Mouse (Mus musculus): ENCODE data around the gene Ssr1. TPM values are rescaled to one million over a fixed set of nuclear protein-coding genes. Genes with fewer than 3 reads are reported as not detected.

The Ssr1 gene
- polyA plus RNA-seq, 1 experiment from 2014 or later, result 79.5 TPM

DNA sequence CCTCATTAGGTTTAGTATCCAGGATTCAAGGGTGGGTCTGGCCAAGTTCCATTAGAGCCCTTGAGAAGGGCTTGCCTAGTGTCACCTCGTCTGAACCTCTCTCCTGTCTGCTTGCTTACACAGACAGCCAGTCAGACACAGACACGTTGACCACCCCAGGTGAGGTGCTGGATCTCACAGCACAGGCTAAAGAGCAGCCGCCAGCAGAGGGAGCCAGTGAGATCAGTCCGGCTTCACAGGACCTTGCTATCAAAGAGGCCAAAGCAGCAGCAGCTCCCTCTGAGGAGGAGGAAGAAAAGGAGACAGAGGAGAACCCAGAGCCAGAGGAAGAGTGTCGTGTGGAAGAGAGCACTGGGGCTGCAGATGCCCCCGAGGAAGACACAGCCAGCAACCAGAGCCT is 47.3 kb downstream of the Ssr1 start:
- peak; percentile 54 for DNase-seq (ENCODE audit: low spot score)

DNA sequence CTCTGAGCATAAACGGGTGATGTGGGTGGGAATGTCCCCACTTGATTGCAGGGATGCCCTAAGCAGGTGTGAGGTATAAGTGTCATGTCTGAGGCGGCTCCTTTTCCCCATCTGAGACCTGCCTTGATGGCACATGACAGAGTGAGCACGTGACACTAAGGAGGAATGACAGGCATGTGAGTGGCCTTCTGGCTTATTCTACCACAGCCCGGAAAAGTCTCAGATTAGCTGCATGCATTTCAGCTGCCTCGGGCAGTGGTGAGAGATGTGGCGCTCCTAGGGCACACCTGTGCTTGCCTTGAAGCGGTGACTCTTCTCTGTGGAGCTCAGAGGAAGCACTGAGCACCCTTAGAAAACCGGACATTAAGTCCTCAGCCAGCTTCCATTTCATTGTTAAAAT is 48.6 kb downstream of the Ssr1 start:
- no peak for DNase-seq (ENCODE audit: low spot score)

DNA sequence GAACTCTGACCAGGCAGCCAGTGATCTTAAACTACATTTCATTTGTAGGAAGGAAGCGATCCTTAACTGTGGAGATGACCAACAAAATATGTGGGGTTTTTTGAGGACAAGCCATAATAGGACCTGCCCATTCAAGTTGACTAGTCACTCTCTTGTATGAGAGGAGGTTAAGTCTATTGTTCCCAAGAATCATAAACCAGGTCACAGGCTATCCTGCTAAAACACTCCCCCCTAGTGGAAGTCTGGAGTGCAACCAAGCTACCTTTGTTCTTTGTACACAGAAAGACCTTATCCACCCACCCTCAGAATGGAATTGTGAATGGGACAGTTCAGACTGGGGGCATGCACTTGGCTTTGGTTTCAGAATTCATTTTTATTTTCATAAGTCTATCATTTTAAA is 49.7 kb downstream of the Ssr1 start:
- DNase-seq (ENCODE audit: low spot score), result peak; percentile 78

DNA sequence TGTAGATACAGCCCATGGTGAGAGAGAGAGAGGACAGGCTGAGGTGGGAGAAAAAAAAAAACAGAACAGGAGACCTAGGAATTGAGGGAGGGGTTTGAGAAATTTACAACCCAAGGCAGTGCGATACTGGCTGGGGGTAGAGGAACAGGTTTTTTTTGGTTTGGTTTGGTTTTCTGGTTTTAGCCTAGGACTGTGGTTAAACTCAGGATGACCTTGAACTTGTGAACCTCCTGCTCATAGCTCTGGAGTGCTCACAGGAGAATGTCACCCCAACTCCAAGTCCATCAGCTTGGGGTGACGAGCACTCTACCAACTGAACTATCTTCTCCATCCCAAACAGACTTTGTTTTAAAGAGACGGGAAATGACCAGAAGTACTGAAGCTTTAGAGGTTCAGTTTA is 50.6 kb downstream of the Ssr1 start:
- no peak for DNase-seq (ENCODE audit: low spot score)

DNA sequence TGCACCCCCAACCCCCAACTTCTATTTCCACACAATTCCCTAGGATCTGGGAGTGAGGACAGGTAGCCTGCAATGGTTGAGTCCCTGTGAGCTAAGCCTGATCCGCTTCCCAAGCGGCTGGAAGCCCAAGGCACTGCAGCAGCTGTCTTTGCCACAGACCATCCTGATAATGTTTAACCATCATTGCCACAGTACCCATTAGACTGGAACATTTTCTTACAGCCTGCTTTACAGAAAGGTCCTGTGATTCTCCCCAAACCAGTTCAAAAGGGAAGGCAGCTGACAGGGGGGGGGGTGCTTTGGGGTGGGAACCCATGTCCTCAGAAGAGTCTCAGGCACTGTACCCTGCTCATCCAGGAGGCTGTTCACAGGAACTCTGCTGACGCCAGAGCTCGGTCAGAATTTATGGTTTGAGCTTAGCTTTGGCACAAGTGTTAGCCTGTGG is 51.1 kb downstream of the Ssr1 start:
- no peak for DNase-seq (ENCODE audit: low spot score)

DNA sequence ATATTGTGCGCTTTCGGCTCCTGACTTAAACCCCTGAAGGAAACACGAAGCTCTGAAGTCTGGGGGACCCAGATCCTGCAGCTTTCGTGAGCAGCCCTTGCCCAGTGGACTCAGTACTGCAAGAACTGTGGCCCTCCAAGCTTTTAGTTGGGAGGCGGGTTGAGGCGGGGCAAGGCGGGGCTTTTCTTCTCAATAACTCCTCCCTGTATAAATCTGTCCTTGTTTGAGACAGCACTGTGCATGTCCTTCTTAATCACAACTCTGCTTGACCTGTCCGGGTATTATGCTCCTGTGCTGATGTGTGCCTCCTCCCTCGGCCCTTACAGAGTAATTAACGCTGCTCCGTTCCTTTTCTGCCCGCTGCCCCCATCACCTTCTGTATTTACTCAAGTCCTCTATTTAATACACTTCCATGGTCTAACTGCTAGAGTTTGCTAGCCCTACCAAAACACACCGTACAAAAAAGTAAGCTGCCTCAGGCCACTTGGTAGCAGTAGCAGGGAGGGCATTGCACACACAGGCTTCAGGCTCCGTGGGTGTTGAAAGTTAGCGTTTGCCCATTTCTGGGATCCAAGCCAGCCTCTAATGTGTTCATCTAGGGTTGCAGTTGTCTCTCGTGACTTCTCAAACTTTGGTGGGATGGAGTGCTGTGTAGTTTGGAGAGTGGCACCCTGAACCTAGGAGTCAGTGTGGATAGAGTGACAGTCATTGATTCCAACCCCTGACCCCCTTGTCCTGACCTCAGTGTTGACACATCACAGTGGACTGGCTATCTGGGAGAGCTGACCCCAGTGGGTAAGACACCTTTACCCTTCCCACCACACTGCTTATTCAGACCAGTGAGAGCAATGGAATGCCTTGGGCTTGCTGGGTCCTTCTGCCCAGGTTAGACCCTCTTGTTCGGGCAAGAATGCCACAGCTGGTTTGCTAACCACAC is 51.8 kb downstream of the Ssr1 start:
- no peak for DNase-seq (ENCODE audit: low spot score)

DNA sequence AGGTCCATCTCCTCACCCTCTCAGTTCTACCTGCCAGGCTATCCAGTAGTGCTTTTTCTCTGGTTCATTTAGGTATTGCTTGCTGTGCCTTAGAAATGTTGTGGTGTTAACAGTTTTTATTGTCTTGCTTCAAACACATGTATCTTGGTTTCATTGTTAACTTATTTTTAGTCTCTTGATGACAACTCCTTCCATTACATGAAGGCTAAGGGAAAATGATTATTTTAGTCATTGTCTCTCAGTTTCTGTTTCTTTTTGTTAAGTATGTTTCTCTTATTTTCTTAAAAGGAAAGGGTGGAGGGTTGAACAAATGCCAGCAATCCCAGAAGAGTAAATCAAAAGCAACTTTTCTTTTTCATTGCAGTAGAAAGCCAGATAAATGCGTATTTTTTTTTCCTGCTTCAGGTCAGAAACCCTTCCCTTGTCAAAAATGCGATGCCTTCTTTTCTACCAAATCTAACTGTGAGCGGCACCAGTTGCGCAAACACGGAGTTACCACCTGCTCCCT is 52.8 kb downstream of the Ssr1 start:
- no peak for DNase-seq (ENCODE audit: low spot score)

DNA sequence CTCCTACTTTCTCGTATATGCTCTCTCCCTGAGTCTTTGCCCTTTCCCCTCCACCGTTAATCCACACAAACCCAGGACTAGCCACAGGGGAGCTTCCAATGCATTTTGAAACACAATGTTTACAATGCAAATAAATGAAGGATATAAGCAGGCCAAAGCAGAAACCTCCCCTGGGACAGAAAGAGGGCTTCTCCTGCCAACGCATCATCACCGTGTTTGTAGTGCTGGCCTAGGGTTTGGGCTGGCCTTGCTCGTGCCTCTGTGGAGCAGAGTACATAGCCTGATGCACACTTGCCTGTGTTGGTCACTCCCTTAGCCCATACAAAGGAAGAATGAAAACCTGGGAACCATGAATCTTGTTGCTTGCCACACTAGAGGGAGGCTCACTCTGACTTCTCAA is 53.4 kb downstream of the Ssr1 start:
- DNase-seq (ENCODE audit: low spot score), result no peak

DNA sequence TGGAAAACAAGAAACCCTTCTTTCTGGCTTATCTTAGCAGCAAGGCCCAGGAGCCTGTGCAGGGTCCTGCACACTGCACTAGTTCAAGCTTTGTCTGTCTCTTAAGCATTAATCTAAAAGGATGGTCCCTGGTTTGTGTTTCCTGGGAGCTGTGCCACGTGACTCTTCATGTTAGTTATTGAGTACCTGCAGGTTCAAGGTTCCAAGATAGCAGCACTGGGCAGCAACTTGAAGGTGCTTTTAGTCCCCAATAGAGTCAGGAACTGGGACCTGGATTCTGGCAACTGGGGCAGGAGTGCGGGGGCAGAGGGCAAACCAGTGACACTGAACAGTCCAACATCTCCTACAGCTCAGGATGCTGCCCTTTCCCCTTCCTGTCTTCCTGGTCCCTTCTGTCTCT is 53.9 kb downstream of the Ssr1 start:
- no peak for DNase-seq (ENCODE audit: low spot score)

DNA sequence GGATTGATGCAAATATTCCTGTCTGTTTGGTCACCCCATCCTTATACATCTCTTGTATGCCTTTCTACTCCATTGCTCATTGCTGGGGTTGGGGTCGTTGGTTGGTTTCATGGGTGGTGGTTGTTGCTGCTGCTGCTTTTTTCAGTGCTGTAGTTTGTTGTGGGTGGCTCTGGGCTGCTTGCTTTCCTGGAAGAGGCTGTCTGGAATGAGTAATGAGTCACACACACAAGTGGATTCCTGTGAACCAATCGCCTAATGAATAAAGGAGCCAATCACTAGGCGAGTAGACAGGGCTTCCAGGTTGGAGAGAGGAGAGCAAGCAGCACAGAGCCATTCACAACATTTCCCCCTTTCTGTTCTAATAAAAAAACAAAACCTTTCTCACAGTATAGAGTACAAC is 57.7 kb downstream of the Ssr1 start:
- DNase-seq (ENCODE audit: low spot score), result no peak

DNA sequence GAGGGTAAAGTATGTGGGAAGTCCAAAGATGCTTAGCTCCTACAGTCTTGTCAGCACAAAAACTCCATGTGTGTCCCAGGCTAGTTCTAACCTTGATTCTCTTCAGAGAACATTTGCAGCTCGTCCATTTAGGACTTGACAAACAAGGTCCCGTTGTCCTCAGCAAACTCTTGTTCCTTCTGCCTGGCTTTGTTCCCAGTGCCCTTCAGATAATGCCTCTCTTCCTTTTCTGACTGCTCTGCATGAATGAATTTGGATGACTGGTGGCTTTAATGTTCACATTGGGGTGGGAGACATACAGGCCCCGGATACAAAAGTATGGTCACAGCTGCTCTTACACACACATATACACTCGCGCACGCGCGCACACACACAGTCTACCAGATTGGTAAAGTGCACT is 59.1 kb downstream of the Ssr1 start:
- DNase-seq (ENCODE audit: low spot score), result no peak

DNA sequence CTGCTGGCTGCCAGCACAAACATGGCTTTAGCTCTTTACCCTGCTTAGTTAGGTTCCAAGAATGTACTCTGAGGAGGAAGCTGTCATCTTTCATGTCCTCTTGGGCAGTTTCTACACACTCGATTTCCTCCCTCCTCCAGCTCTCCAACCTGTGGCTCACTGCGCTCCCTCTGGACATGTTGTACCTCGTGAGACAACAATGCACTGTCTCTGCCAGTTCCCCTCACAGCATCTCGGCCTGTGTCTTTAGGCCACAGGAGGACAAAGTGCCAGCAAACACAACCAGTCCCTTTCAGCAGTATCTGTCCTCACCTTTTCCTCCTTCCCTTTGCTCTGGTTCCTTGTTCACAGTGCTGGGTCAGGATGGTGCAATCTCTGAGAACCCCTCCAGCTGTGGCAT is 59.9 kb downstream of the Ssr1 start:
- no peak for DNase-seq (ENCODE audit: low spot score)

DNA sequence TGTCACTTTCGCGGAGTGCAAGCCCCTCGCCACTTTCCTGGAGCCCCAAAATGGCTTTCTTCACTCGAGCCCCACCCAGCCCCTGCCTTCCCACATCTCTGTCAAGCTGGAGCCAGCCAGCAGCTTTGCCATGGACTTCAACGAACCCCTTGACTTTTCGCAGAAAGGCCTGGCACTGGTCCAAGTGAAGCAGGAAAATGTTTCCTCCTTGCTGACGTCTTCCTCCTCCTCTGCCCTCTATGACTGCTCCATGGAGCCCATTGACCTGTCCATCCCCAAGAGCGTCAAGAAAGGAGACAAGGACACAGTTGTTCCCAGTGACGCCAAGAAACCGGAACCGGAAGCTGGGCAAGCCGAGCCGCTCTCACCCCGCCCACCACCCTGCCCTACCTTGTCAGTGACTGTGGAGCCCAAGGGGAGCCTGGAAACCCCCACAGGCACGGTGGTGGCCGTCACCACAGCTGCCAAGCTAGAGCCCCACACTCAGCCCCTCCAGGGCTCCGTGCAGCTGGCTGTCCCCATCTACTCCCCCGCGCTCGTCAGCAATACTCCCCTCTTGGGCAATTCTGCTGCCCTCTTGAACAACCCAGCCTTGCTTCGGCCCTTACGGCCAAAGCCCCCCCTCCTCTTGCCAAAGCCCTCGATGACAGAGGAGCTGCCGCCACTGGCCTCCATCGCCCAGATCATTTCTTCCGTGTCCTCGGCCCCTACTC is 62.7 kb downstream of the Ssr1 start:
- no peak for DNase-seq (ENCODE audit: low spot score)

DNA sequence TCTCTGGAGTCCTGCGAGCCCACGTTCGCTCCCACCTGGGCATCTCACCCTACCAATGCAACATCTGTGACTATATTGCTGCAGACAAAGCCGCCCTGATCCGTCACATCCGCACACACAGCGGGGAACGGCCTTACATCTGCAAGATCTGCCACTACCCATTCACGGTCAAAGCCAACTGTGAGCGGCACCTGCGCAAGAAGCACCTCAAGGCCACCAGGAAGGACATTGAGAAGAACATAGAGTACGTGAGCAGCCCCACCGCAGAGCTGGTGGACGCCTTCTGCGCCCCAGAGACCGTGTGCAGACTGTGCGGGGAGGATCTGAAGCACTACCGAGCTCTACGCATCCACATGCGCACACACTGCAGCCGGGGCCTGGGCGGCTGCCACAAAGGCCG is 63.4 kb downstream of the Ssr1 start:
- DNase-seq (ENCODE audit: low spot score), result no peak

DNA sequence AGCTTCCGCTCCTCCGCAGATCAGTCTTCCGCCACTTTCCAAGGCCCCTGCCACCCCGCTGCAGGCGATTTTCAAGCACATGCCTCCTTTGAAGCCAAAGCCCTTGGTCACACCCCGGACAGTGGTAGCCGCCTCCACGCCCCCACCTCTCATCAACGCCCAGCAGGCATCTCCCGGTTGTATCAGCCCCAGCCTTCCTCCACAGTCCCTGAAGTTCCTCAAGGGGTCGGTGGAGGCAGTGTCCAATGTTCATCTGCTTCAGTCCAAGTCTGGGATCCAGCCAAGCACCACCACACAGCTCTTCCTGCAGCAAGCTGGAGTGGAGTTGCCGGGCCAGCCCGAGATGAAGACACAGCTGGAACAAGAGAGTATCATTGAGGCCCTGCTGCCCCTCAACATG is 63.9 kb downstream of the Ssr1 start:
- DNase-seq (ENCODE audit: low spot score), result no peak

DNA sequence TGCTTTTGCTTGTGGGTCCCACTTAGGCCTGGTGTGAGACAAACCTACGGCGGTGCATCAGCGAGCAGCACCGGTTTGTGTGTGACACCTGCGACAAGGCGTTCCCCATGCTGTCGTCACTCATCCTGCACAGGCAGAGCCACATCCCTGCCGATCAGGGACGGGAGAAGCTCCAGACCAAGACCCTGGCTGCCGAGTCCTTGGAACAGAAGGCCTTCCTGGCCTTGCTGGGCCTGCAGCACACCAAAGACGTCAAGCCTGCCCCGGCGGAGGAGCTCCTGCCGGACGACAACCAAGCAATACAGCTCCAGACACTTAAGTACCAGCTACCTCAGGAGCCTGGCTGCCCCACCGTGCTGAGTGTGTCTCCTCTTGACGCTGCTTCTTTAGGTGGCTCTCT is 64.5 kb downstream of the Ssr1 start:
- no peak for DNase-seq (ENCODE audit: low spot score)

DNA sequence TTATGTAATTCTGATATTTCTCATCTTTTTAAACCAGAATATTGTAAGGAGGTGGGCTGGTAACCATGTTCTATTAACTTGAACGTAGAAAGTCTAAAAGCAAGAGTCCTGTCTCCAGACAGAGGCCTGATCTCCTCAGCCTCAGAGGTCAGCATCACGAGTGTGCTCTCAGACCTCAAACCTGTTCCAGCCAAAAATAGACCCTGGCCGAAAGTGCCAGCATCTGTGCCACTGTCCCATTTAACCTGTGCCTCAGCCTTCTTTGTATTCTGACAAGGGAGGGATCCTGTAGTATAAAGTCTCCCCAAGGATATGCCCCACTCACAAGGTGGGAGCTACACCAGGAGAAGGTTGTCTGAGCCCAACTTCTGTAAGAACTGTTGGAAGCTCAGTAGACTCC is 67.6 kb downstream of the Ssr1 start:
- no peak for DNase-seq (ENCODE audit: low spot score)

DNA sequence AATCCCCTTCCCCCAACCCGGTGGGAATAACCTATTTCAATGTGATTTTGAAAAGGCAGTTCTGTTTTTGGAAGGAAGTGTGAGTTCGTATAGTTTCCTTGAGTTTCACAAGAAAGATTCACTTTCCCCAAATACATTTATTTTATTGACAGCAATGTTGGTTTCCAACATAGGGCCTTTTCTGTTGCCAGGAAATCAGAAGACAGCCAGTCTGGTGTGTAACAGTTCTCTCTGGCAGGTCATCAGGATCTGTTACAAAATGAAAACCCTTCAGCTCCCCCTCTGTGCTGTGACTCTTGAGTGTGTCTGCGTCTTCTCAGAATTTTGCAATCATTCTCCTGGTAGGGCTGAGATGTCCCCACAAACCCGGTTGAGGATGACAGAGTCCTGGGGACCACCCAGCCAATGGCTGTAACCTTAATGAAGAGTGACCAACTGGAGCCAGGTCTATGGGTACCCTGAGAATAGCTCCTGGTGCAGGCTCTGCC is 69.5 kb downstream of the Ssr1 start:
- DNase-seq (ENCODE audit: low spot score), result no peak

DNA sequence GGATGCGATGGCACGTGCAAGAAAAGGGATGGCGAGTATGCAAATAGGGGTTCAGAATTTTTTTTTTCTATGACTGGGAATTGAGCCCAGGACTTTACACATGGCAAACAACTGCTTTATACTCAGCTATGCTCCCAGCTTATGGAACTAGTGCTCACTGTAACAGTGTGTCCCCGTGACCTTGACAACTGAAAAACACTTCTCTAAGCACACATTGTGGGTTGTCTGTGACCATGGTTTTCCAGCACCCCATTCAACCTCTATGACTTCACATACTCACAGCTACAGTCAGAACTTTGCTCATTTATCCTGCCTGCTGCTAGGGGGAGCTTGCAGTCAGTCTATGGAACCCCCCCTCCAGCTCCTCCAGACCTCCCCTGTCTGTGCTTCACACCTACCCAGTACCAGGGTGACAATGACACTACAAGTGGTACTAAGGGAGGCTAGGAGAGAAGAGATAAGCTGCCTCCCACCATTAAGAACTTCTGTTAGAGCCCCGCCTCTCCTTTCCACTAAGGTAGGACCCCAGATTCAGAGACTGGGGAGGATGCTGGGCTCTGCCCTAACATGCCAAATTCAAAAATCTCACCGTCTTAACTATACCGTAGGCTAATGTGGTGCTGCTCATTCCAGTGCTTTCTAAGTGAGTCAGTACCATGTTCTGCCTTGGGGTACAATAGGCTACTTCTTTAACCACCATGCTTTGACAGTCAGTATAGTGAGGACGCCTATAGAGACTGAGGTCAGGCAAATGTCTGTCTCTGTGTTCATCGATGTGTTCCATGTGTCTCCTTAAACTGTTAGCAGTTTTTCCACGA is 70.2 kb downstream of the Ssr1 start:
- DNase-seq (ENCODE audit: low spot score), result peak; percentile 38

DNA sequence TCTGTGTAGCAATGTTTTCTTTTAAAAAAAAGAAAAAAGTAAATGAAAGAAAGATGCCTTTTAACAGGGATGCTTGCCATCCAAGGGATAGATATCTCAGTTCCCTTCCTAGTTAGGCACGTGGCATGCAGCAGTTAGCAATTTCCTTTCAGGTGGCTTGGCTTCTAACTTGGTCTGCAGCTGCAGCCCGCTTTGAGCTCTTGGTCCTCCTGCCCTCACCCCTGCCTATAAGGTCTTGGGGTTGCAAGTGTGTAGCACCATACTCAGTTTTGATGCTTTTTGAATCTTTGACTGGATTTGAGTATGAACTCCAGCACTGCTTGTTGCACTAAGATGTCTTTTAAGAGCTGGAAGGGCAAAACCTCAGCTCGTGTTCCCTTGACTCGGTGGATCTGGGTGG is 70.9 kb downstream of the Ssr1 start:
- peak; percentile 74 for DNase-seq (ENCODE audit: low spot score)

DNA sequence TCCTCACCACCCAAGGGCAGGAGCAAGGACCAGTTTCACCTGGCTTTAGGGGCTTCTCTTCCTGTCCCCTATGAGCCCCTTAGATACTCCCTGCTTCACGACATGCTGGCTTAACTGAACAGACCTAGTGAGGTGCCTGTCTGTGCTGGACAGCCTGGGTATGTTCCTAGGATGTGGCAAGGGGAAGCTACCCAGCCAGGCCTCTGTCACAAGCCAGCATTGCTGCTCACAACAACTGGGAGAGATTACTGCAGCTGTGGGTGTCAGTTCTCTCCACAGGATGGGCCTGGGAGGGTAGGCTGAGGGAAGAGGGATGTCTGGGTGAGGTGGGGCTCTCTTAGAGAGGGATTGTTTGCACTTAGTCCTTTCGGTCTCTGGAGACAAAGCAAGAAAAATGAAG is 73.3 kb downstream of the Ssr1 start:
- no peak for DNase-seq (ENCODE audit: low spot score)

All from thymus, postnatal 0 days (tissue).